Mouse (Mus musculus): ENCODE data around the gene Apaf1.

GRCm38 (mm10) chr10:91123281-91123827 lies 40.8 kb upstream of the Apaf1 start:
- TF ChIP-seq MAX (IDR thresholded peaks at IDR 0.05; ENCODE audit: low read length) = no peak
- TF ChIP-seq CTCF (conservative IDR thresholded peaks at IDR 0.05 in 1 of 2, IDR thresholded peaks at IDR 0.05 in 1 of 2; ENCODE audit: low read depth in 2 of 2, low read length in 2 of 2) = no peak
- TF ChIP-seq ZNF384 (IDR thresholded peaks at IDR 0.05; ENCODE audit: low read depth, low read length) = no peak
- no peak for TF ChIP-seq HCFC1 (IDR thresholded peaks at IDR 0.05; ENCODE audit: low read depth, low read length)
- no peak for TF ChIP-seq ELF1 (IDR thresholded peaks at IDR 0.05; ENCODE audit: low read depth, low read length)
- TF ChIP-seq USF1 (IDR thresholded peaks at IDR 0.05; ENCODE audit: low read depth, low read length) = no peak
- TF ChIP-seq POLR2AphosphoS2 (IDR thresholded peaks at IDR 0.05; ENCODE audit: low read depth, low read length) = no peak
